Mouse (Mus musculus) C2C12 (cell line): Measurements from ENCODE around the gene Aven.

Experiments
- CEBPB ChIP-seq: IDR thresholded peaks from one replicate; pipeline ENCODE4 v1.6.1; 2011; ENCODE audit warnings: low read depth, mild to moderate bottlenecking, control low read depth, moderate library complexity
- CTCF ChIP-seq: IDR thresholded peaks from one replicate; pipeline ENCODE4 v1.5.1; 2011; ENCODE audit not compliant: control insufficient read depth, insufficient read depth, insufficient read length
- MAX ChIP-seq: IDR thresholded peaks from one replicate; pipeline ENCODE4 v1.6.1; 2011; ENCODE audit warnings: mild to moderate bottlenecking, control low read depth
- USF1 ChIP-seq: IDR thresholded peaks from one replicate; pipeline ENCODE4 v1.6.1; 2011; ENCODE audit warnings: low read depth, mild to moderate bottlenecking, control low read depth, moderate library complexity

- TF ChIP-seq MAX (no peak), CEBPB (no peak), CTCF (no peak), USF1 (no peak)
These were observed 72.3 kb downstream of the Aven start for GRCm38 (mm10) chr2:112565060-112565459.
